In the genomic region with DNA sequence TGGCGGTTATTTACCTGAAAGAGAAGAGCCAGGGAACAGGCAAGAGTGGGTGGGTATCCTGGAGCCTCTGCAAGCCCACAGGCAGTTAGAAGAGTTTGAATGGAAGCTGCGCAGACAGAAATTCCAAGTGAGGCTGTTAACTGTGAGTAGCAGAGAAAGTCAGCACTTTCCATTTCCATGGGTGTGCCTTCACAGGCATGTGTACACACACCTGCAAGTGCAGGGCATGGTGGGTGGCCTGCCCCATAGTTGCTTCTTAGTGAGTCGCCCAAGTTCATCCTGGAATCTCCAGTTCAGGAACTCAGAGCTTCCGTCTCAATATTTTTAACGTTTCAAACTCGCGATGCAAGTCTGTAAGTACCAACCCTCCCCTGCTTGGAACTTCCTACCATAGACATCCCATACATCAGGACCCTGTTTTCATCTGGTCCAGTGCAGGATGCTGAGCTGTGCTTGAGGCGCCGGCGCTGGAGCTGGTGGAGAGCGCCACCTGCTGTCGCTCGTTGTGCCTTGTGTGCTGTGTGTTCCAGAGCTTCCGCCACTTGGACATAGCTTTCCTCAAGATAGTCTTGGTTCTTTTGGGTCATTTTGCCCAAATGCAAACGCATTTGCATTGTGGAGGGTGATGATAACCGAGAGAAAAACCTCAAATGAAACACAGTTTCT, we compare ENCODE assay signal across 8 mouse cellular contexts.
DNase-seq lines count a peak whose midpoint lies in the region; ATAC-seq and TF ChIP-seq lines count a peak whose summit lies in the region.

No protein-coding gene starts in this region.

- H3K9me3 ChIP-seq in embryonic facial prominence, embryonic 15.5 days (replicated peaks), result no peaks in the 10 kb centered on the region
- H3K9me3 ChIP-seq in lung, embryonic 14.5 days (ENCODE audit: low read depth, low read length), result no peaks in the 10 kb centered on the region

- 17% methylated on average over 16 of the region's 16 CpGs for WGBS in embryonic facial prominence, embryonic 15.5 days
- WGBS in large intestine, adult 2 months, result 17% methylated on average over 16 of the region's 16 CpGs
- 16% methylated on average over 16 of the region's 16 CpGs for WGBS in lung, embryonic 14.5 days

- intact Hi-C loops in heart, postnatal 36 days (cut with DNase I), result loop anchor here (1.0 to 10.0 kb wide), 3 partner anchors 346 to 564 kb away; no protein-coding TSS in a partner anchor

- no peaks in the 10 kb centered on the region for H3K36me3 ChIP-seq in embryonic facial prominence, embryonic 15.5 days
- no peaks in the 10 kb centered on the region for H3K36me3 ChIP-seq in lung, embryonic 14.5 days (ENCODE audit: insufficient read depth)

- H3K27ac ChIP-seq in embryonic facial prominence, embryonic 15.5 days (replicated peaks), result no peak overlapping the region
- H3K27ac ChIP-seq in lung, embryonic 14.5 days (ENCODE audit: low read depth), result no peak overlapping the region

- H3K4me1 ChIP-seq in embryonic facial prominence, embryonic 15.5 days, result no peaks in the 10 kb centered on the region
- H3K4me1 ChIP-seq in lung, embryonic 14.5 days (ENCODE audit: insufficient read depth), result no peaks in the 10 kb centered on the region

- H3K4me3 ChIP-seq in embryonic facial prominence, embryonic 15.5 days (replicated peaks), result no peak overlapping the region
- no peak overlapping the region for H3K4me3 ChIP-seq in lung, embryonic 14.5 days (ENCODE audit: low read depth, low read length)

- H3K27me3 ChIP-seq in embryonic facial prominence, embryonic 15.5 days, result no peaks in the 10 kb centered on the region
- no peaks in the 10 kb centered on the region for H3K27me3 ChIP-seq in lung, embryonic 14.5 days (ENCODE audit: insufficient read depth, low read length)

- DNase-seq in ES-CJ7 (ENCODE audit: low read depth, low spot score), result peak; percentile 83
- peak; percentile 87 for DNase-seq in brain, adult 2 months (ENCODE audit: low read depth, low spot score)
- DNase-seq in heart, postnatal 36 days, result peak; percentile 53 to 74
- peak; percentile 36 for DNase-seq in large intestine, adult 2 months (ENCODE audit: low read depth, low spot score)
- peak; percentile 88 for DNase-seq in lung, embryonic 14.5 days
- peak; percentile 60 for DNase-seq in ovary, postnatal 36 days (ENCODE audit: low spot score)
- DNase-seq in urinary bladder, adult 2 months (ENCODE audit: low spot score), result peak; percentile 42

- no peak overlapping the region for H3K9ac ChIP-seq in embryonic facial prominence, embryonic 15.5 days
- H3K9ac ChIP-seq in lung, embryonic 14.5 days, result no peak overlapping the region

- no peak overlapping the region for H3K4me2 ChIP-seq in embryonic facial prominence, embryonic 15.5 days (replicated peaks)
- no peak overlapping the region for H3K4me2 ChIP-seq in lung, embryonic 14.5 days

- peak; percentile 29; the same call in 1 of the 2 replicates for ATAC-seq in embryonic facial prominence, embryonic 15.5 days (ENCODE audit: insufficient number of reproducible peaks, low FRiP score, low TSS enrichment, low read depth)
- ATAC-seq in lung, embryonic 14.5 days (ENCODE audit: insufficient read depth), result peak; percentile 91

- TF ChIP-seq CTCF in lung, embryonic 14.5 days (IDR thresholded peaks at IDR 0.05; ENCODE audit: low read depth), result peak; percentile 92

Comparison
In these comparisons a context has a peak if more than half of its experiments do, and no peak if none do; other contexts are left out.
1. DNase-seq: peak in every context shown above with its lines; median percentile 88 in lung, embryonic 14.5 days; 87 in brain, adult 2 months; 83 in ES-CJ7; 64 in heart, postnatal 36 days; 60 in ovary, postnatal 36 days; 42 in urinary bladder, adult 2 months; 36 in large intestine, adult 2 months.